Mouse (Mus musculus) ES-E14 (cell line): ENCODE measurements around the gene Polr2a. TPM values are rescaled to one million over a fixed set of nuclear protein-coding genes. Genes with fewer than 3 reads are reported as not detected.
A peak's percentile ranks its signal among the peaks of the same experiment; 100 is the strongest.

ENCODE experiments used
- DNase-seq: peaks from one replicate; pipeline ENCODE4 v3.0.0-alpha.2; 2013; ENCODE audit warnings: low read depth, low spot score
- H3K27ac ChIP-seq: 2 replicates; pipeline ENCODE4 v1.5.1; 2012; ENCODE audit warnings: low read depth, mild to moderate bottlenecking, low read length, moderate library complexity, mixed read lengths; ENCODE audit not compliant: poor library complexity, insufficient read depth, severe bottlenecking
- H3K36me3 ChIP-seq: 2 replicates; pipeline ENCODE4 v1.6.1; 2012; ENCODE audit warnings: mild to moderate bottlenecking, low read length, moderate library complexity, mixed read lengths; ENCODE audit not compliant: control insufficient read depth, poor library complexity, insufficient read depth, severe bottlenecking
- H3K4me1 ChIP-seq, 2 experiments: fragments of 150-350 bp in 1 of 2; sonication (generic) in 1 of 2; 2 replicates each; pipeline ENCODE4 v1.6.1; 2012; ENCODE audit warnings: low read length in 2 of 2, mild to moderate bottlenecking in 1 of 2, mixed read lengths in 1 of 2; ENCODE audit not compliant: control insufficient read depth in 2 of 2, insufficient read depth in 2 of 2, poor library complexity in 1 of 2
- H3K4me3 ChIP-seq, 2 experiments: fragments of 150-350 bp in 1 of 2; sonication (generic) in 1 of 2; 2 replicates each; pipeline ENCODE4 v1.5.1; 2012; ENCODE audit warnings: low read length in 2 of 2, low read depth in 1 of 2, mild to moderate bottlenecking in 1 of 2, mixed read lengths in 1 of 2; ENCODE audit not compliant: insufficient read depth in 1 of 2, poor library complexity in 1 of 2, severe bottlenecking in 1 of 2
- H3K9ac ChIP-seq: 2 replicates; pipeline ENCODE4 v1.6.1; 2012; ENCODE audit warnings: low read depth, mild to moderate bottlenecking, low read length, mixed read lengths; ENCODE audit not compliant: poor library complexity, insufficient read depth, severe bottlenecking
- H3K9me3 ChIP-seq: fragments of 150-350 bp; sonication (generic); 2 replicates; pipeline ENCODE4 v1.6.1; 2012; ENCODE audit warnings: low read depth, mild to moderate bottlenecking, low read length; ENCODE audit not compliant: control insufficient read depth, insufficient read depth
- CHD2 ChIP-seq: IDR thresholded peaks from 2 replicates; pipeline ENCODE4 v1.6.1; 2014; ENCODE audit warnings: mild to moderate bottlenecking, low read depth, low read length, inconsistent platforms
- HCFC1 ChIP-seq: IDR thresholded peaks from 2 replicates; pipeline ENCODE4 v1.6.1; 2012; ENCODE audit warnings: low read length, inconsistent platforms, borderline replicate concordance; ENCODE audit not compliant: insufficient read depth
- MAFK ChIP-seq: IDR thresholded peaks from 2 replicates; pipeline ENCODE4 v1.6.1; 2014; ENCODE audit warnings: mild to moderate bottlenecking, low read depth, low read length, inconsistent platforms; ENCODE audit not compliant: insufficient read depth
- ZC3H11A ChIP-seq: IDR thresholded peaks from 2 replicates; pipeline ENCODE4 v1.6.1; 2012; ENCODE audit warnings: low read depth, mild to moderate bottlenecking, inconsistent platforms, low read length, borderline replicate concordance
- ZNF384 ChIP-seq: IDR thresholded peaks from 2 replicates; pipeline ENCODE4 v1.6.1; 2012; ENCODE audit warnings: low read depth, low read length, inconsistent platforms
- in situ Hi-C, 2 experiments: fragments of 600-800 bp; cut with MboI; formaldehyde crosslinking; loops; one replicate each; pipeline ENCODE4 v1.15.1; 2025; ENCODE audit warnings: low sequenced_read_pairs in 2 of 2, inconsistent platforms in 1 of 2; ENCODE audit not compliant: unreplicated experiment in 2 of 2
- total RNA-seq: library from RNA; depleted of rRNA; stranded (reverse); fragments of 300-350 nt; gene quantifications from 2 replicates; pipeline ENCODE4 v1.2.3, GENCODE M21; 2012

Gene Polr2a
- total RNA-seq, 1 experiment, result 74.2 TPM

GRCm38 (mm10) chr11:69797924-69798323, 39.5 kb upstream of the Polr2a start:
- Histone ChIP-seq H3K9ac (no peak overlapping the region), H3K9me3 (no peaks in the 10 kb centered on the region), H3K27ac (no peak overlapping the region), H3K4me3 (no peak overlapping the region), H3K36me3 (no peaks in the 10 kb centered on the region), H3K4me1 (peaks cover 3 to 12% of the 10 kb centered on the region in 2 experiments)
- no peak for TF ChIP-seq CHD2
- TF ChIP-seq HCFC1, result no peak
- no peak for TF ChIP-seq ZC3H11A
- TF ChIP-seq MAFK, result no peak
- TF ChIP-seq ZNF384, result no peak
- in situ Hi-C loops, result no loop called here
- no peak for DNase-seq

- peak overlapping the region; percentile 74 to 76 for H3K4me3 ChIP-seq
- H3K9me3 ChIP-seq, result no peaks in the 10 kb centered on the region
- TF ChIP-seq CHD2 (no peak), MAFK (no peak)
- H3K27ac ChIP-seq, result no peak overlapping the region
- H3K9ac ChIP-seq, result no peak overlapping the region
- H3K36me3 ChIP-seq, result no peaks in the 10 kb centered on the region
- H3K4me1 ChIP-seq, result peaks cover 3 to 8% of the 10 kb centered on the region in 2 experiments; a peak in 2 of 4 replicates
- in situ Hi-C loops, result no loop called here
- DNase-seq, result no peak
These were observed 37.6 kb upstream of the Polr2a start for GRCm38 (mm10) chr11:69795983-69796435.

GRCm38 (mm10) chr11:69795168-69795982, 36.9 kb upstream of the Polr2a start, which contains the start of gene Chrnb1:
TSS of gene Chrnb1 (minus strand) at chr11:69795943.
- H3K9ac ChIP-seq, result peak within 1 kb of the TSS; percentile 68

GRCm38 (mm10) chr11:69793429-69793828, 35.0 kb upstream of the Polr2a start:
- no peak for DNase-seq
- in situ Hi-C loops, result no loop called here
- H3K4me3 ChIP-seq, result no peak overlapping the region
- H3K9me3 ChIP-seq, result no peaks in the 10 kb centered on the region
- H3K36me3 ChIP-seq, result no peaks in the 10 kb centered on the region
- no peak overlapping the region for H3K27ac ChIP-seq
- no peak for TF ChIP-seq MAFK
- TF ChIP-seq CHD2, result no peak
- TF ChIP-seq HCFC1, result no peak
- TF ChIP-seq ZNF384, result no peak
- TF ChIP-seq ZC3H11A, result no peak
- no peak overlapping the region for H3K9ac ChIP-seq
- peaks cover 2 to 3% of the 10 kb centered on the region in 2 experiments; a peak in 3 of 4 replicates for H3K4me1 ChIP-seq

More at GRCm38 (mm10) chr11:69795168-69795982, 36.9 kb upstream of the Polr2a start, which contains the start of gene Chrnb1:
- in situ Hi-C loops, result no loop called here
- DNase-seq, result peak; percentile 92
- H3K36me3 ChIP-seq, result no peaks in the 10 kb centered on the region
- no peaks in the 10 kb centered on the region for H3K9me3 ChIP-seq
- no peak for TF ChIP-seq CHD2
- peak within 1 kb of the TSS; percentile 74 to 76 for H3K4me3 ChIP-seq
- no peak within 1 kb of the TSS for H3K27ac ChIP-seq
- peaks cover 3 to 8% of the 10 kb centered on the region in 2 experiments; a peak in 2 of 4 replicates for H3K4me1 ChIP-seq

- H3K4me1 ChIP-seq, result peaks cover 3 to 11% of the 10 kb centered on the region in 2 experiments; a peak in 3 of 4 replicates
- no peaks in the 10 kb centered on the region for H3K9me3 ChIP-seq
- DNase-seq, result no peak
- no peak overlapping the region for H3K4me3 ChIP-seq
- H3K36me3 ChIP-seq, result no peaks in the 10 kb centered on the region
- in situ Hi-C loops, result no loop called here
- H3K9ac ChIP-seq, result no peak overlapping the region
- H3K27ac ChIP-seq, result no peak overlapping the region
- no peak for TF ChIP-seq HCFC1
- TF ChIP-seq CHD2, result no peak
- TF ChIP-seq ZNF384, result no peak
- no peak for TF ChIP-seq MAFK
- no peak for TF ChIP-seq ZC3H11A
These were observed 33.0 kb upstream of the Polr2a start for GRCm38 (mm10) chr11:69791420-69791819.
